Mouse (Mus musculus) kidney, embryonic 14.5 days (tissue): ENCODE data around the gene Safb. TPM values are rescaled to one million over a fixed set of nuclear protein-coding genes. Genes with fewer than 3 reads are reported as not detected.

ENCODE experiments used
- ATAC-seq: fragments of 200-750 bp; cut with Nextera tagmentation; 2 replicates; pipeline ENCODE4 v1.8.0; 2017; ENCODE audit warnings: moderate number of reproducible peaks, mild to moderate bottlenecking, moderate TSS enrichment, moderate library complexity; ENCODE audit not compliant: low FRiP score, low TSS enrichment
- H3K27ac ChIP-seq: fragments of 300-500 bp; sonication (generic); 2 replicates; pipeline ENCODE4 v1.5.1; 2014; ENCODE audit warnings: low read depth, mild to moderate bottlenecking, low read length, moderate library complexity, mixed read lengths
- H3K27me3 ChIP-seq: fragments of 300-500 bp; sonication (generic); 2 replicates; pipeline ENCODE4 v1.6.1; 2014; ENCODE audit warnings: mild to moderate bottlenecking, low read length; ENCODE audit not compliant: control insufficient read depth, insufficient read depth
- H3K36me3 ChIP-seq: fragments of 300-500 bp; sonication (generic); 2 replicates; pipeline ENCODE4 v1.6.1; 2014; ENCODE audit warnings: low read length, mixed read lengths; ENCODE audit not compliant: control insufficient read depth, insufficient read depth
- H3K4me1 ChIP-seq: fragments of 300-500 bp; sonication (generic); 2 replicates; pipeline ENCODE4 v1.6.1; 2014; ENCODE audit warnings: low read length, mixed read lengths; ENCODE audit not compliant: control insufficient read depth, insufficient read depth
- H3K4me2 ChIP-seq: fragments of 300-500 bp; sonication (generic); replicated peaks from 2 replicates; pipeline ENCODE4 v1.6.1; 2014; ENCODE audit warnings: low read depth, mild to moderate bottlenecking, low read length
- H3K4me3 ChIP-seq: fragments of 300-500 bp; sonication (generic); 2 replicates; pipeline ENCODE4 v1.5.1; 2014; ENCODE audit warnings: mild to moderate bottlenecking, low read length
- H3K9ac ChIP-seq: fragments of 300-500 bp; sonication (generic); 2 replicates; pipeline ENCODE4 v1.6.1; 2014; ENCODE audit warnings: low read depth, mild to moderate bottlenecking, low read length, moderate library complexity
- H3K9me3 ChIP-seq: fragments of 300-500 bp; sonication (generic); 2 replicates; pipeline ENCODE4 v1.6.1; 2016; ENCODE audit warnings: low read length; ENCODE audit not compliant: control insufficient read depth
- WGBS: fragments of 180-500 bp; shearing (Covaris S2); extraction: QIAGEN DNeasy Blood & Tissue Kit; methylation state at CpG from one replicate; pipeline ENCODE4 v1.1.7; 2014; 5-methylcytosine and 5-hydroxymethylcytosine counted together
- polyA plus RNA-seq: library from polyadenylated mRNA; unstranded; fragments of >200 nt; fragmentation: Nextera tagmentation; extraction: Ambion mirVana; gene quantifications from 2 replicates; pipeline ENCODE4 v1.2.1, GENCODE M21; 2014

Gene Safb
- 81.2 and 102 TPM in 2 replicates for polyA plus RNA-seq

DNA sequence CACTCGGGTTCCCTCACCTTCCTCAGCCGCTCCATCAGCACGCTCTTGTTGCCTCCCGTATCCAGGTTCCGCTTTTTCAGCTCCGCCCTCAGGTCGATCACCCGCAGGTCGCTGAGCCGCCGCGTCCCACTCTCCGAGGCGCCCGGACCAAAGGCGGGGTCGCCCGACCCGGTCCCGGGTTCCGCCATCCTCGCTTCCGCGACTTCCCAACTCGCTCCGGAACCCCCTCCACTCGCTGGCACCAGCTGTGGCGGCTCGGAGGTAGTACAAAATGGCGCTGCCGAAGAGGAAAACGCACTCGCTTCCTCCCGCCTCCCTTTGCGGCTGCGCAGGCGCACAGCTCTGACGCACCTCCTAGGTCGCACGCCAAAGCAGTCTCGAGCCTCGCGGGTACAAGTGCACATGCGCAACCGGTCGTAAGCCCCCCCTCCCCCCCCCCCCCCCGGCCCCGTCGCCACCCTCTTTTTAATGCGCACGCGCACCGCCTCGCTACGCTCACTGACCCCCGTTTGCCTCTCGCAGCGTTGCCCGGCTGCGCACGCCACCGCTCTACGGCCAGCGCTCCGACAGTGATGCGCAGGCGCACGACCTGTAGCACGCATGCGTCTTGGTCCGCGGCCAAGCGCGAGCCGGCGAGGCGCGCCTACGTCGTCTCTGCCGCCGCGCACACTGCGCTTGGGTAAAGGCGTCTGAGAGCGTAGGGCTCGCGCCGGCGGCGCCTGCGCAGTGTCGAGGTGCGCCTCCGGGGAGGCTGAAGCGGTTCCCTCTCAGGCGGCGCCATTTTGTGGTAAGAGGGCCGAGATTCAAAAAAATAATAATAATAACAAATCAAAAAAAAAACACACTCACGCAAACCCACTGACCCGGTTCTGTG is at the start of gene Safb, which contains the start of gene Safb2:
Gene Safb, plus strand, starts transcription at position 569 of the 874 bp plus-strand sequence.
Gene Safb2, minus strand, starts transcription at position 329 of the 874 bp plus-strand sequence.
- Histone ChIP-seq H3K4me3 (peak within 1 kb of the TSS; percentile 98), H3K9me3 (no peaks in the 10 kb centered on the region), H3K27ac (peak within 1 kb of the TSS; percentile 94), H3K9ac (peak within 1 kb of the TSS; percentile 93), H3K27me3 (no peaks in the 10 kb centered on the region), H3K36me3 (peaks cover 69% of the 10 kb centered on the region), H3K4me2 (peak within 1 kb of the TSS; percentile 90), H3K4me1 (peaks cover 25% of the 10 kb centered on the region)
- under 1% methylated on average over 82 of the region's 101 CpGs for WGBS
- ATAC-seq, result peak; percentile 97

DNA sequence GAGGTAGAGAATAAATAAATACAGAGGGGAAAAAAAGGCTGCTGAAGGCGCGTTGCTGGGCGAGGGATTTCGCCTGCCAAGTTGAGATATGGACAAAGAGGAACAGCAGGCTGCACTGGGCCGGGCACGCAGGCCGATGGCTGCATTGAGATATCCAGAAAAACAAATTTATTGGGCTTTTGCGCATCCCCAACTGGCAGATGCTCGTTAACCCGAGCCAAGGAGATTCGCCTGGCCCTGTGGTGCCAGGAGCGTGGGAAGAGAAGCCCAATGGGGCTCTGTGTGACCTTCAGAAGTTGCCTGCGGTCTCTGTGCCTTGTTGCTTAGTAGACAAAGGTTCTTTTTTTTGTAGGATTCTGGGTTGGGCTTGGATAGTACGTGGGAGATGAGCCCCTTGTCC is 48.4 kb upstream of the Safb start:
- Histone ChIP-seq H3K9me3 (no peaks in the 10 kb centered on the region), H3K36me3 (no peaks in the 10 kb centered on the region), H3K4me1 (no peaks in the 10 kb centered on the region), H3K27ac (no peak overlapping the region), H3K4me3 (no peak overlapping the region), H3K9ac (no peak overlapping the region), H3K27me3 (no peaks in the 10 kb centered on the region), H3K4me2 (no peak overlapping the region)
- no peak for ATAC-seq
- 76% methylated on average over 14 of the region's 14 CpGs for WGBS

DNA sequence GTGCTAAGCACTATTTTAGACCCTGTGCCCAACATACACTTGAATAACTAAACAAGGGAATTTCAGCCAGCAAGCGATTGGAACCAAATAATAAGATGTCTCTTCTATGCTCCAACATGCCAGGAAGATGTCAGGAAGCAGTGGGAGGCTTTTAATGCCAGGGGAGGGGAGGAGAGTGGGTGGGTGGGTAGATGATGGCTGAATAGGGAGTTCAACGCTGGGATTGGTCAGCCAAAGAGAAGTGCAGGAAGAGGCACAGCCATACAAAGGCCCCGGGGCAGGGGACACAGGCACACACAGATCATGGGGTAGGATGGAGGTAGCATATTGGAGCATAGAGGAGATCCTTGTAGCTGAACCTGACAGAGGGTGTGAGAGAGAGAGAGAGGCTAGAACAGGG is 47.8 kb upstream of the Safb start:
- Histone ChIP-seq H3K9me3 (no peaks in the 10 kb centered on the region), H3K27ac (no peak overlapping the region), H3K36me3 (no peaks in the 10 kb centered on the region), H3K27me3 (no peaks in the 10 kb centered on the region), H3K4me2 (no peak overlapping the region), H3K4me1 (no peaks in the 10 kb centered on the region), H3K9ac (no peak overlapping the region), H3K4me3 (no peak overlapping the region)
- 78% methylated on average over 3 of the region's 3 CpGs for WGBS
- ATAC-seq, result no peak

DNA sequence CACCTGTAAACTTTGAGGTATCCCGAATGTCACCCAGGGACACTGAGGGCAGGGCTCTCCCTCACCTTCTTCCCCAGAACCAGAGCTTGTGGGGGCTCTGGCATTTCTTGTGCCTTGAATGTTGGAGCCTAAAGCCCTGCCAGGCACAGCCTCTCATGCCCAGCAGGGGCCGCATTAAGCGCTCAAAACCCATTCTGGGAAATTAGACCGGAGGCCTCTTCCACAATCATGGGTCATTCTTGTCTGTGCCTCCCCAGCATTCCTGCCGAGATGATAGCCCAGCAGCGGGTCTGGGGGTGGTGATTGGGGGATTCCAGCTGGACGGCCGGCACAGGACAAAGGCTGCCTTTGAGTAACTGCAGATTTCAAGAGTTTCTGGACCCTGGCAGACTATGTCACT is 46.7 kb upstream of the Safb start:
- 35% methylated on average over 8 of the region's 8 CpGs for WGBS
- no peak overlapping the region for H3K4me3 ChIP-seq
- ATAC-seq, result no peak
- H3K4me2 ChIP-seq, result no peak overlapping the region
- no peaks in the 10 kb centered on the region for H3K36me3 ChIP-seq
- H3K27me3 ChIP-seq, result no peaks in the 10 kb centered on the region
- no peaks in the 10 kb centered on the region for H3K4me1 ChIP-seq
- no peak overlapping the region for H3K27ac ChIP-seq
- no peaks in the 10 kb centered on the region for H3K9me3 ChIP-seq
- no peak overlapping the region for H3K9ac ChIP-seq

DNA sequence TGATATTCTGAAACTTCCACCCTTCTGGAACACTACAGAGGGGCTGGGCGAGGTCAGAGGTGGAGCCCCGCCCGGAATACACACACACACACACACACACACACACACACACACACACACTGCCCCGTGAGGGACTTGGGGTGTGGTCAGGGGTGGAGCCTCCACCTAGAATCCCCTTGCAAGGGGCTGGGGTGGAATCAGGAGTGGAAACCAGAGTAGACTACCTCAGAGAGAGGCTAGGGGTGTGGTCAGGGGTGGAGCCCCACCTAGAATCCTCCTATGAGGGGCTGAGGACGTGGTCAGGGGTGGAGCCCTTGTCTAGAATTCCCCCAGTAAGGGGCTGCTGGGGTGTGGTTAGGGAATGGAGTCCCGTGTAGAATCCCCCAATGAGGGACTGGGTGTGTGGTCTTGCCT is 44.1 kb upstream of the Safb start:
- WGBS, result 36% methylated on average over 6 of the region's 6 CpGs
- peak; percentile 34; the same call in 1 of the 2 replicates for ATAC-seq

DNA sequence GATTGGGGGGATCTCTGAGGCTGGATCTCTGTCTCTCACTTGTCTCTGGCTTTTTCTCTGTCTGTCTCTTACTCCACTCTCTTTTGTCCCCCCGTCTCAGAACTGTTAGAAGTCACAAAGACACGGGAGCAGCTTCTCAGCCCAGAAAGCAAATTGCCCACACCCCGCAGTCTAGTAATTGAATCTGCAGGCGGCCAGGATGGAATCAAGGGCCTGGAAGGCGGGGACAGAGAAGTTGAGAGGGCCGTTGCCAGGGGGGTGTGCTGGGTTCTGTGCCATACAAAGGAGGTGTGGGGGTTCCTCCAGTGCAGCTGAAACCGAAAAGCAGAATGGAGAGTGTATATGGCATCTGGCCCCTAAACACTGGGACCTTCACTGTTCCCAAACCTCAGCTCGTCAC is 41.9 kb upstream of the Safb start:
- Histone ChIP-seq H3K27me3 (no peaks in the 10 kb centered on the region), H3K9ac (no peak overlapping the region), H3K27ac (no peak overlapping the region), H3K36me3 (no peaks in the 10 kb centered on the region), H3K4me1 (no peaks in the 10 kb centered on the region), H3K4me2 (no peak overlapping the region), H3K9me3 (no peaks in the 10 kb centered on the region), H3K4me3 (no peak overlapping the region)
- WGBS, result 37% methylated on average over 8 of the region's 8 CpGs
- ATAC-seq, result no peak

More for the DNA sequence above, 44.1 kb upstream of the Safb start:
- Histone ChIP-seq H3K9ac (no peak overlapping the region), H3K9me3 (no peaks in the 10 kb centered on the region), H3K27ac (no peak overlapping the region), H3K4me1 (no peaks in the 10 kb centered on the region), H3K27me3 (no peaks in the 10 kb centered on the region), H3K36me3 (no peaks in the 10 kb centered on the region), H3K4me2 (no peak overlapping the region), H3K4me3 (no peak overlapping the region)

DNA sequence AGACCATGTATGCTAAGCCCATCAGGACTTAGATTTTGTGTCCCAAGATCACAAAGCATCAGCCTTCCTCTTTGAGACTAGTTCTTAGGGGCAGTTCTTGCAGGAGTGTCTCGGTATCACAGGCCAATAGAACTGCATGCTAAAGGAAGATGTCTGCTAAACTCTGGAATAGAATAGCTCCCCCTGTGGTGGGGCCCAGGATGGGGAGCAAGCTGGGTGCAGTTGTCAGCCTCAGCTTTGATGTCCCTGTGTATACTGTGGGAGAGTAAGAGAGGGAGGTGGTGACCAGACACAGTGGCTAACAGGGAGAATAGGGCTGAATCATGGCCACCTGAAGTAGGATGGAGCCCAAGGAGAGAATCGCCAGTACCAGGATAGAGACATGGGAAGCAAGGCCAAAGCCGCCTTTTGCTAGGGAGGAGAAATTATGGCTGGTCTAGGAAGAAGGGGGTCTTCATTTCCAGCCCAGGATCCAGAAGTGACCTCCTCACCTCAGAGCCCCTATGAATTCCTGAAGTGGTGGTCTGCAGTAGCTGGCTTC is 40.9 kb upstream of the Safb start:
- no peaks in the 10 kb centered on the region for H3K9me3 ChIP-seq
- WGBS, result 89% methylated on average over 3 of the region's 3 CpGs
- H3K9ac ChIP-seq, result no peak overlapping the region
- no peak overlapping the region for H3K4me3 ChIP-seq
- H3K36me3 ChIP-seq, result no peaks in the 10 kb centered on the region
- no peak overlapping the region for H3K4me2 ChIP-seq
- no peak overlapping the region for H3K27ac ChIP-seq
- no peaks in the 10 kb centered on the region for H3K4me1 ChIP-seq
- no peaks in the 10 kb centered on the region for H3K27me3 ChIP-seq
- no peak for ATAC-seq

DNA sequence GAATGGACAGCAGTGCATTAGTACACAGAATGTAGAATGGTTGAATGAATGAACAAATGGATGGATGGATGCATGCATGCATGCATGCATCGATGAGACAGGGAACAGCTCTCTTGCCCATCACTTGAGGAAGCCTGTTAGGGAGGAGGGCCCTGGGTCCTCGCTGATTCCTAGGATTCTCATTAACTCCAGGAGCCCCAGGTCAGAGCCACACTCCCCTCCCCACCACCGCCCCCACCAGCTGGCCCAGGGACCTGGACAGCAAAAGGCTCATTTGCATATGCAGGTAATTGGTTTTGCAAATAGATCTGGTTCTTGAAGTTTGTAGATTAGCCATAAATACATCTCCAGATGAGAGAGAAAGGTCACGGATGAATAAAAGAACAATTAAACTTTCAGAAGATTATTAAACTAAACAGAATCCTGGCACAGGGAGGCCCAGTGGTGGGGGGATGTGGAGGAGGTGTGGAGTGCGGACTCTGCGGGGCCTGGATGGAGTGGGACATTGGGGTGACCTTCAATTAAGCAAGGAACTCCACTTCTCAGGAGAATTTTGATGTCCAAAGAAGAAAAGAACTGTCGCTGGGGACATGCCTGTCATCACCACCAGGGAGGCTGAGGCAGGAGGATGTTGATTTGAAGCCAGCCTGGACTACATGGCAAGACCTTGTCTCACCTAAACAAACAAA is 39.8 kb upstream of the Safb start:
- no peak for ATAC-seq
- Histone ChIP-seq H3K4me2 (no peak overlapping the region), H3K9ac (no peak overlapping the region), H3K4me3 (no peak overlapping the region), H3K4me1 (no peaks in the 10 kb centered on the region), H3K27me3 (no peaks in the 10 kb centered on the region), H3K36me3 (no peaks in the 10 kb centered on the region), H3K27ac (no peak overlapping the region), H3K9me3 (no peaks in the 10 kb centered on the region)
- WGBS, result 64% methylated on average over 7 of the region's 7 CpGs

DNA sequence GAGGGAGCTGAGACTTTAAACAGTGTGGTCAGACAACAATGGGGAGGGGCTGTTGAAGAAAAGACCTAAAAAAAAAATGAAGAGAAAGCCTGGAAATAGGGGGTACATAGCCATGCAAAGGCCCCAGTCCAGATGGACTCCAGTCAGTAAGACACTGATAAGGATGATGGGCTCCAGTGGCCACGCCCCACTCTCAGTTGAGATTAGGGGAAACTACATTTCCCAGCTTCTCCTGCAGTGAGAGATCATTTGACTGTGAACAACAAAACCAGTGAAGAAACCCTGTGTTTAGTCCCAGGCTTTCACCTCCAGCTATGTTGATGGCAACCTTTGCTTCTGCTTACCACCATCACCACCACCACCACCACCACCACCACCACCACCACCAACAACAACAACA is 38.7 kb upstream of the Safb start:
- H3K4me1 ChIP-seq, result no peaks in the 10 kb centered on the region
- H3K9ac ChIP-seq, result no peak overlapping the region
- no peaks in the 10 kb centered on the region for H3K36me3 ChIP-seq
- H3K4me2 ChIP-seq, result no peak overlapping the region
- no peak overlapping the region for H3K4me3 ChIP-seq
- no peaks in the 10 kb centered on the region for H3K27me3 ChIP-seq
- H3K27ac ChIP-seq, result no peak overlapping the region
- WGBS, result 82% methylated on average over 1 of the region's 1 CpGs
- H3K9me3 ChIP-seq, result no peaks in the 10 kb centered on the region
- no peak for ATAC-seq
